Mouse (Mus musculus) liver, postnatal 0 days (tissue): ENCODE measurements at regions not wholly inside any gene's neighbourhood (a gene's known extent, or its start where the extent isn't known, plus 50 kb on each side); places are given as distances from the start of the nearest gene placed in this dataset.

Source experiments
- ATAC-seq: fragments of 200-750 bp; cut with Nextera tagmentation; 2 replicates; pipeline ENCODE4 v1.8.0; 2017; ENCODE audit warnings: mild to moderate bottlenecking, moderate library complexity
- DNase-seq: peaks from one replicate; pipeline ENCODE4 v3.0.0-alpha.2; 2016
- H3K27ac ChIP-seq: fragments of 300-500 bp; sonication (generic); 2 replicates; pipeline ENCODE4 v1.5.1; 2014; ENCODE audit warnings: antibody characterized with exemption, moderate library complexity, mild to moderate bottlenecking, low read depth
- H3K27me3 ChIP-seq: fragments of 300-500 bp; sonication (generic); 2 replicates; pipeline ENCODE4 v1.6.1; 2014; ENCODE audit warnings: low read length, control low read depth, mixed read lengths; ENCODE audit not compliant: insufficient read depth
- H3K36me3 ChIP-seq: fragments of 300-500 bp; sonication (generic); replicated peaks from 2 replicates; pipeline ENCODE4 v1.6.1; 2014; ENCODE audit warnings: mild to moderate bottlenecking, control low read depth, low read length, moderate library complexity, mixed read lengths; ENCODE audit not compliant: insufficient read depth
- H3K4me1 ChIP-seq: fragments of 300-500 bp; sonication (generic); 2 replicates; pipeline ENCODE4 v1.6.1; 2014; ENCODE audit warnings: antibody characterized with exemption, mild to moderate bottlenecking, control low read depth; ENCODE audit not compliant: insufficient read depth
- H3K4me2 ChIP-seq: fragments of 300-500 bp; sonication (generic); 2 replicates; pipeline ENCODE4 v1.6.1; 2014; ENCODE audit warnings: low read depth, mild to moderate bottlenecking, low read length, moderate library complexity, mixed read lengths
- H3K4me3 ChIP-seq: fragments of 300-500 bp; sonication (generic); 2 replicates; pipeline ENCODE4 v1.5.1; 2014; ENCODE audit warnings: low read depth, low read length
- H3K9ac ChIP-seq: fragments of 300-500 bp; sonication (generic); replicated peaks from 2 replicates; pipeline ENCODE4 v1.6.1; 2014; ENCODE audit warnings: mild to moderate bottlenecking, moderate library complexity
- H3K9me3 ChIP-seq: fragments of 300-500 bp; sonication (generic); 2 replicates; pipeline ENCODE4 v1.6.1; 2016; ENCODE audit warnings: mild to moderate bottlenecking, control low read depth, low read length, mixed read lengths
- CTCF ChIP-seq: sonication (generic); IDR thresholded peaks from 2 replicates; pipeline ENCODE4 v1.5.1; 2016; ENCODE audit warnings: antibody characterized with exemption, low read depth
- EP300 ChIP-seq: IDR thresholded peaks from 2 replicates; pipeline ENCODE4 v1.6.1; 2016; ENCODE audit warnings: antibody characterized with exemption, low read depth, mild to moderate bottlenecking
- WGBS: fragments of 180-500 bp; shearing (Covaris S2); extraction: QIAGEN DNeasy Blood & Tissue Kit; methylation state at CpG from one replicate; pipeline ENCODE4 v1.1.7; 2014; ENCODE audit not compliant: insufficient replicate concordance; 5-methylcytosine and 5-hydroxymethylcytosine counted together

DNA sequence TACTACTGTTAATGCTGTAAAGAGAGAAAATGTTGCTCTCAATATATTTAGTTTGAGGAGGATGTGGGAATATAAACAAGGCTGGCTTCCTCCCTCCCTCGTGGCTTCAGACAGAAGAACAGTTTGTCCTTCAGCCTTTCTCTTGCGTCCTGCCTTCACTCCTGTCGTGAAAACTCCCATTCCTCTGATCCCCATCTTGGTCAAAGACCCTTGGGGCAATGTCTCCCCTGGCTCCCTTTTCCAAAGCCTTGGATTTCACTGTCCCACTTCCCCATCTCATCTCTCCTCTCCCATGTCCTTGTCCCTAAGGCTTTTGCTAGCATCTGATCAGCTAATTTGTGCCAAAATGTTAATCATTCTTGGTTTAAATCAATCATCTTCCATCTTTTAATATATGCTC, 286.6 kb upstream of the Rora start:
- no peak for DNase-seq
- ATAC-seq, result no peak
- Histone ChIP-seq H3K27ac (no peak overlapping the region), H3K4me2 (no peak overlapping the region), H3K9ac (no peak overlapping the region), H3K27me3 (no peaks in the 10 kb centered on the region), H3K36me3 (no peaks in the 10 kb centered on the region), H3K9me3 (no peaks in the 10 kb centered on the region), H3K4me1 (no peaks in the 10 kb centered on the region), H3K4me3 (no peak overlapping the region)
- TF ChIP-seq CTCF, result no peak
- TF ChIP-seq EP300, result no peak
- WGBS, result 61% methylated on average over 3 of the region's 3 CpGs

GRCm38 (mm10) chr9:68367556-68367955, 286.0 kb upstream of the Rora start:
- Histone ChIP-seq H3K9ac (no peak overlapping the region), H3K4me2 (no peak overlapping the region), H3K36me3 (no peaks in the 10 kb centered on the region), H3K9me3 (no peaks in the 10 kb centered on the region), H3K4me1 (no peaks in the 10 kb centered on the region), H3K4me3 (no peak overlapping the region), H3K27ac (no peak overlapping the region), H3K27me3 (no peaks in the 10 kb centered on the region)
- DNase-seq, result no peak
- no peak for ATAC-seq
- 81% methylated on average over 4 of the region's 4 CpGs for WGBS
- TF ChIP-seq CTCF (no peak), EP300 (no peak)

DNA sequence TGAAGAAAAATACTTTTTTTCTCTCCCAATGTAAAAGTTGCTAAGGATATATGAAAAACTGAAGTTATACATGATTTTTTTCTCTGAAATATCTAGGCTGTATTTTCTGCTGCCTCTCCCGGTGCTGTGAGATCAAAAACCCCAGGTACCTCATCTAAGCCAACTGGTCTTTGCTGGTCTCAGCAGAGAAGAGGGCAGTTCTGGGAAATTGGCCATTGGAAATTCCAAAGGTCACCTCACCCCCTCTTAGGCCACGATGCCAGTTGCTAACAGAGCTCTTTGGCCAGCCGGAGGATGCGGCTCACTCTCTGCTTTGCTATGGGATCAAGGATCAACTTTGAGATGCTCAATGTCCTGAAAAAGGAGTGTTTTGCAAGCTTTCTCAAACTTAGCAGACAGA, 280.9 kb upstream of the Rora start:
- DNase-seq (no peak), ATAC-seq (no peak)
- no peak overlapping the region for H3K9ac ChIP-seq
- H3K27ac ChIP-seq, result no peak overlapping the region
- no peaks in the 10 kb centered on the region for H3K4me1 ChIP-seq
- no peaks in the 10 kb centered on the region for H3K9me3 ChIP-seq
- H3K4me2 ChIP-seq, result no peak overlapping the region
- H3K36me3 ChIP-seq, result no peaks in the 10 kb centered on the region
- H3K27me3 ChIP-seq, result no peaks in the 10 kb centered on the region
- WGBS, result 71% methylated on average over 4 of the region's 4 CpGs
- TF ChIP-seq CTCF (no peak), EP300 (no peak)
- no peak overlapping the region for H3K4me3 ChIP-seq

- Histone ChIP-seq H3K27me3 (no peaks in the 10 kb centered on the region), H3K4me2 (no peak overlapping the region), H3K9ac (no peak overlapping the region), H3K36me3 (no peaks in the 10 kb centered on the region), H3K27ac (no peak overlapping the region), H3K4me3 (no peak overlapping the region), H3K9me3 (no peaks in the 10 kb centered on the region), H3K4me1 (no peaks in the 10 kb centered on the region)
- DNase-seq (no peak), ATAC-seq (no peak)
- no peak for TF ChIP-seq CTCF
- TF ChIP-seq EP300, result no peak
- WGBS, result 68% methylated on average over 1 of the region's 1 CpGs
Observed at GRCm38 (mm10) chr9:68376222-68376621, 277.4 kb upstream of the Rora start.

DNA sequence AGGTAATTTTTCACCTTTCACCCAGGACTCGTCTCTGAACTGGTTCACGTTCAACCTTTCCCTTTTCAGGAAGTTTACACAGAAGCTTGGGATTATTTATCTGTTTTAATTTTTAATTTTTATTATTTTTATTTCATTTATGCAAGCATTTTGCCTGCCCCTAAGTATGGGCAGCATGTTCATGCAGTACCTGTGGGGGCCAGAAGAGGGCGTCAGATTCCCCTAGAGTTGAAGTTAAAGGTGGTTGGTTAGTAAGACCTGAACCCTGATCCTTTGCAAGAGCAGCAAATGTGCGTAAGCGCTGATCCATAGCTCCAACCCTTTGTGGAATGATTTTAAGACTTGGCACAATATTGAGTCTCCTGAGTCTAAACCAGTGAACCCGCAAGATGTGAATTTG, 271.7 kb upstream of the Rora start:
- H3K9me3 ChIP-seq, result no peaks in the 10 kb centered on the region
- ATAC-seq (no peak), DNase-seq (no peak)
- TF ChIP-seq CTCF (peak; percentile 42), EP300 (no peak)
- no peak overlapping the region for H3K9ac ChIP-seq
- no peak overlapping the region for H3K4me3 ChIP-seq
- WGBS, result 71% methylated on average over 6 of the region's 6 CpGs
- H3K4me1 ChIP-seq, result no peaks in the 10 kb centered on the region
- H3K36me3 ChIP-seq, result no peaks in the 10 kb centered on the region
- no peak overlapping the region for H3K4me2 ChIP-seq
- no peak overlapping the region for H3K27ac ChIP-seq
- no peaks in the 10 kb centered on the region for H3K27me3 ChIP-seq

DNA sequence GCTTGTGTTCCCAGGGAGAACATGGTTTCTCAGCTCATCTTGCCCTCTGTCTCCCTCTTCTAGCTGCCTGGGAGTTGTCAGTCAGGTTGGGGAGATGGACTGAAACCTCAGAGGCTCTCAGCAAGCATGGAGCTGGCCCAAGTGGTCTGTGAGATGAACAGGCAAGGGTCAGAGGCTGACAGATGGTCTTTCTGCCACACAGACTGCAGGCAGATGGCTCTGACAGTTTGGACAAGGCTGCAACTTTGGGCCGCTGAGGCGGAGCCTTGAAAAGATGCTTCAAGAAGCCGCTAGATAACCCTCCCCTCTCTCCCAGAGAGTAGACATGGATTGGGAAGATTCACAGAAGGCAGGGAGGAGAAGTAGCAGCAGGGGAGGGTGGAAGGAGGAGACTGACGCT, 252.7 kb upstream of the Rora start:
- Histone ChIP-seq H3K27me3 (no peaks in the 10 kb centered on the region), H3K36me3 (no peaks in the 10 kb centered on the region), H3K27ac (no peak overlapping the region), H3K4me3 (no peak overlapping the region), H3K9ac (no peak overlapping the region), H3K4me1 (no peaks in the 10 kb centered on the region), H3K4me2 (no peak overlapping the region), H3K9me3 (no peaks in the 10 kb centered on the region)
- ATAC-seq (no peak), DNase-seq (no peak)
- 64% methylated on average over 4 of the region's 4 CpGs for WGBS
- TF ChIP-seq CTCF, result no peak
- no peak for TF ChIP-seq EP300

DNA sequence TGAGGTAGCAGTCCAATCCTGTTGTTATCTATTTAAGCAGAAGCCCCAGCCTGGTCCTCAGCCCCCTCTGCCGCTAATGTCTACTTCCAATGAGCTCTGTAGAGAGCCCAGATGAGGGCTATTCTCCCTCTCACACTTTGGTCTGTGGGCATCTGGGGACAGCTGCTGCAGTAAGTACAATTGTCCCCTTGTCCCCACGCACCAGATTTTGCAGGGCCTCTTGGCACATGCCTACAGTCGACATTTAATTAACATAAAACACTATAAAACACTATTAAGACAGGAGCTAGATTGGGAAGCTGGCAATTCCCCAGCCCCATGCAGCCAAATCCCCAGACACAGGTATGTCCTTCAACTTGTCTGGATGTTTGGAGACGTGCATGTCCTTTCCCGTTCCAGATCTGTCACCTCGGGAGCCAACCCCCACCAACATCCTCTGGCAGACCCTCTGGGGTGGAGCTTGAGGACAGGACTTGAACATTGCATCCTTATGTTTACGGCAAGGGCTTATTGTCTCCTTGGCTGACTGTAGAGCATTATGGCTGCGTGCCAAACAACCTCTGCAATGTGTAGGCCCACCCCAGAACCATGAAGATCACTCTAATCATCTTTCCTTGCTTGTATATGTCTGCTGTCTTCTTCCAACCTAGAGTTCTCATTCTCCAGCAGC, 251.3 kb upstream of the Rora start:
- H3K9ac ChIP-seq, result no peak overlapping the region
- WGBS, result 71% methylated on average over 8 of the region's 8 CpGs
- H3K4me3 ChIP-seq, result no peak overlapping the region
- ATAC-seq, result no peak
- no peaks in the 10 kb centered on the region for H3K4me1 ChIP-seq
- DNase-seq, result no peak
- no peak overlapping the region for H3K4me2 ChIP-seq
- TF ChIP-seq CTCF, result no peak
- TF ChIP-seq EP300, result no peak
- no peaks in the 10 kb centered on the region for H3K27me3 ChIP-seq
- H3K9me3 ChIP-seq, result no peaks in the 10 kb centered on the region
- H3K36me3 ChIP-seq, result no peaks in the 10 kb centered on the region
- H3K27ac ChIP-seq, result no peak overlapping the region
